Mouse (Mus musculus) limb, embryonic 10.5 days (tissue): ENCODE data around the gene Gng5. TPM values are rescaled to one million over a fixed set of nuclear protein-coding genes. Genes with fewer than 3 reads are reported as not detected.

Experiments
- DNase-seq: peaks from one replicate; pipeline ENCODE4 v3.0.0-alpha.2; 2017; ENCODE audit warnings: low spot score
- H3K27ac ChIP-seq: fragments of 300-500 bp; sonication (generic); 2 replicates; pipeline ENCODE4 v1.5.1; 2016; ENCODE audit warnings: mild to moderate bottlenecking
- H3K27me3 ChIP-seq: fragments of 300-500 bp; sonication (generic); 2 replicates; pipeline ENCODE4 v1.6.1; 2016; ENCODE audit warnings: low read depth, mild to moderate bottlenecking; ENCODE audit not compliant: poor library complexity, severe bottlenecking
- H3K36me3 ChIP-seq: fragments of 300-500 bp; sonication (generic); 2 replicates; pipeline ENCODE4 v1.6.1; 2016; ENCODE audit warnings: mild to moderate bottlenecking, moderate library complexity
- H3K4me1 ChIP-seq: fragments of 300-500 bp; sonication (generic); 2 replicates; pipeline ENCODE4 v1.6.1; 2016
- H3K4me3 ChIP-seq: fragments of 300-500 bp; sonication (generic); 2 replicates; pipeline ENCODE4 v1.5.1; 2016; ENCODE audit warnings: mild to moderate bottlenecking, moderate library complexity
- H3K9me3 ChIP-seq: fragments of 300-500 bp; sonication (generic); replicated peaks from 2 replicates; pipeline ENCODE4 v1.6.1; 2016; ENCODE audit warnings: mild to moderate bottlenecking
- WGBS: fragments of 180-500 bp; shearing (Covaris S2); methylation state at CpG from one replicate; pipeline ENCODE4 v1.1.7; 2016; 5-methylcytosine and 5-hydroxymethylcytosine counted together
- polyA plus RNA-seq: library from polyadenylated mRNA; unstranded; fragments of >200 nt; fragmentation: Nextera tagmentation; extraction: Ambion mirVana; gene quantifications from 2 replicates; pipeline ENCODE4 v1.2.1, GENCODE M21; 2016

Gng5 gene
- polyA plus RNA-seq = 1,264 and 1,383 TPM in 2 replicates

GRCm38 (mm10) chr3:146499431-146500002 lies at the start of gene Gng5, which contains the start of gene Spata1:
Gene Gng5, plus strand, starts transcription at chr3:146499807.
Gene Spata1, minus strand, starts transcription at chr3:146499753.
- H3K27me3 ChIP-seq = no peaks in the 10 kb centered on the region
- H3K9me3 ChIP-seq = no peaks in the 10 kb centered on the region
- peak within 1 kb of the TSS; percentile 88 for H3K4me3 ChIP-seq
- WGBS = under 1% methylated on average over 59 of the region's 88 CpGs
- peaks cover 17% of the 10 kb centered on the region for H3K4me1 ChIP-seq
- H3K27ac ChIP-seq = peak within 1 kb of the TSS; percentile 98
- DNase-seq = peak; percentile 95
- peaks cover 30% of the 10 kb centered on the region for H3K36me3 ChIP-seq

GRCm38 (mm10) chr3:146450371-146450841 lies 49.2 kb upstream of the Gng5 start:
- H3K4me3 ChIP-seq = peak overlapping the region; percentile 67
- H3K4me1 ChIP-seq = peaks cover 18% of the 10 kb centered on the region
- H3K27me3 ChIP-seq = no peaks in the 10 kb centered on the region
- WGBS = under 1% methylated on average over 29 of the region's 29 CpGs
- no peaks in the 10 kb centered on the region for H3K9me3 ChIP-seq
- DNase-seq = peak; percentile 91
- 0 out of 2 replicates have a peak, but pooled peaks cover 2% of the 10 kb centered on the region for H3K36me3 ChIP-seq
- peak overlapping the region; percentile 90 for H3K27ac ChIP-seq

- Histone ChIP-seq H3K27ac (no peak overlapping the region), H3K4me1 (peaks cover 18% of the 10 kb centered on the region), H3K36me3 (no peaks in the 10 kb centered on the region), H3K27me3 (no peaks in the 10 kb centered on the region), H3K9me3 (no peaks in the 10 kb centered on the region), H3K4me3 (no peak overlapping the region)
- WGBS = 86% methylated on average over 5 of the region's 5 CpGs
- DNase-seq = no peak
Measured at GRCm38 (mm10) chr3:146451375-146451774, 48.2 kb upstream of the Gng5 start.

GRCm38 (mm10) chr3:146462939-146463338 lies 36.7 kb upstream of the Gng5 start:
- DNase-seq = no peak
- WGBS = 68% methylated on average over 2 of the region's 2 CpGs
- H3K4me3 ChIP-seq = no peak overlapping the region
- no peaks in the 10 kb centered on the region for H3K4me1 ChIP-seq
- H3K9me3 ChIP-seq = no peaks in the 10 kb centered on the region
- no peaks in the 10 kb centered on the region for H3K27me3 ChIP-seq
- H3K27ac ChIP-seq = no peak overlapping the region
- no peaks in the 10 kb centered on the region for H3K36me3 ChIP-seq

GRCm38 (mm10) chr3:146469226-146469625 lies 30.4 kb upstream of the Gng5 start:
- no peak for DNase-seq
- Histone ChIP-seq H3K27me3 (no peaks in the 10 kb centered on the region), H3K9me3 (no peaks in the 10 kb centered on the region), H3K4me1 (no peaks in the 10 kb centered on the region), H3K4me3 (no peak overlapping the region), H3K36me3 (no peaks in the 10 kb centered on the region), H3K27ac (no peak overlapping the region)
- 86% methylated on average over 2 of the region's 2 CpGs for WGBS

GRCm38 (mm10) chr3:146472657-146473056 lies 26.9 kb upstream of the Gng5 start:
- no peak for DNase-seq
- Histone ChIP-seq H3K9me3 (no peaks in the 10 kb centered on the region), H3K27me3 (no peaks in the 10 kb centered on the region), H3K4me1 (no peaks in the 10 kb centered on the region), H3K36me3 (no peaks in the 10 kb centered on the region), H3K4me3 (no peak overlapping the region), H3K27ac (no peak overlapping the region)
- WGBS = 73% methylated on average over 4 of the region's 4 CpGs

GRCm38 (mm10) chr3:146473741-146474140 lies 25.9 kb upstream of the Gng5 start:
- Histone ChIP-seq H3K4me3 (no peak overlapping the region), H3K27me3 (no peaks in the 10 kb centered on the region)

GRCm38 (mm10) chr3:146474428-146474827 lies 25.2 kb upstream of the Gng5 start:
- WGBS = 93% methylated on average over 3 of the region's 3 CpGs
- DNase-seq = no peak

More at GRCm38 (mm10) chr3:146473741-146474140, 25.9 kb upstream of the Gng5 start:
- H3K9me3 ChIP-seq = no peaks in the 10 kb centered on the region
- H3K4me1 ChIP-seq = no peaks in the 10 kb centered on the region
- H3K36me3 ChIP-seq = no peaks in the 10 kb centered on the region
- no peak overlapping the region for H3K27ac ChIP-seq
- no peak for DNase-seq

GRCm38 (mm10) chr3:146482044-146482443 lies 17.6 kb upstream of the Gng5 start:
- no peaks in the 10 kb centered on the region for H3K27me3 ChIP-seq
- no peak overlapping the region for H3K27ac ChIP-seq
- DNase-seq = no peak
- H3K4me1 ChIP-seq = no peaks in the 10 kb centered on the region
- H3K36me3 ChIP-seq = no peaks in the 10 kb centered on the region
- H3K4me3 ChIP-seq = no peak overlapping the region
- WGBS = 92% methylated on average over 2 of the region's 2 CpGs
- H3K9me3 ChIP-seq = no peaks in the 10 kb centered on the region

More at GRCm38 (mm10) chr3:146474428-146474827, 25.2 kb upstream of the Gng5 start:
- Histone ChIP-seq H3K27me3 (no peaks in the 10 kb centered on the region), H3K4me1 (no peaks in the 10 kb centered on the region), H3K27ac (no peak overlapping the region), H3K9me3 (no peaks in the 10 kb centered on the region), H3K4me3 (no peak overlapping the region), H3K36me3 (no peaks in the 10 kb centered on the region)

- 87% methylated on average over 4 of the region's 4 CpGs for WGBS
- Histone ChIP-seq H3K4me1 (no peaks in the 10 kb centered on the region), H3K36me3 (no peaks in the 10 kb centered on the region), H3K27me3 (no peaks in the 10 kb centered on the region), H3K27ac (no peak overlapping the region), H3K4me3 (no peak overlapping the region), H3K9me3 (no peaks in the 10 kb centered on the region)
- no peak for DNase-seq
Measured at GRCm38 (mm10) chr3:146486464-146486863, 13.1 kb upstream of the Gng5 start.

- 91% methylated on average over 8 of the region's 8 CpGs for WGBS
- no peaks in the 10 kb centered on the region for H3K27me3 ChIP-seq
Measured at GRCm38 (mm10) chr3:146494941-146495340, 4.7 kb upstream of the Gng5 start.

GRCm38 (mm10) chr3:146498989-146499388 lies 618 bp upstream of the Gng5 start:
- Histone ChIP-seq H3K4me3 (peak overlapping the region; percentile 88), H3K9me3 (no peaks in the 10 kb centered on the region), H3K27ac (peak overlapping the region; percentile 98), H3K4me1 (peaks cover 17% of the 10 kb centered on the region), H3K27me3 (no peaks in the 10 kb centered on the region), H3K36me3 (peaks cover 25% of the 10 kb centered on the region)
- DNase-seq = no peak
- WGBS = 3% methylated on average over 13 of the region's 13 CpGs

More at GRCm38 (mm10) chr3:146494941-146495340, 4.7 kb upstream of the Gng5 start:
- no peaks in the 10 kb centered on the region for H3K4me1 ChIP-seq
- H3K9me3 ChIP-seq = no peaks in the 10 kb centered on the region
- no peaks in the 10 kb centered on the region for H3K36me3 ChIP-seq
- H3K4me3 ChIP-seq = no peak overlapping the region
- DNase-seq = no peak
- no peak overlapping the region for H3K27ac ChIP-seq

GRCm38 (mm10) chr3:146500003-146500809 lies 599 bp downstream of the Gng5 start:
- under 1% methylated on average over 56 of the region's 57 CpGs for WGBS
- DNase-seq = peak; percentile 82
- Histone ChIP-seq H3K27me3 (no peaks in the 10 kb centered on the region), H3K36me3 (peaks cover 37% of the 10 kb centered on the region), H3K4me1 (peaks cover 17% of the 10 kb centered on the region), H3K27ac (peak overlapping the region; percentile 98), H3K9me3 (no peaks in the 10 kb centered on the region), H3K4me3 (peak overlapping the region; percentile 88)
